Comparison of ENCODE assay signal across 8 mouse cellular contexts in genomic region chr13:93303563-93304250, GRCm38 (mm10). TPM values are rescaled to one million over a fixed set of nuclear protein-coding genes. Genes with fewer than 3 reads are reported as not detected.
DNase-seq lines count a peak whose midpoint lies in the region; ATAC-seq and TF ChIP-seq lines count a peak whose summit lies in the region.

No protein-coding gene starts in this region.

- peak overlapping the region; percentile 96 for H3K27ac ChIP-seq in embryonic facial prominence, embryonic 13.5 days
- H3K27ac ChIP-seq in kidney, adult 2 months (ENCODE audit: insufficient read depth, low read depth, low read length) = peak overlapping the region; percentile 84
- peak overlapping the region; percentile 96 for H3K27ac ChIP-seq in limb, embryonic 12.5 days
- H3K27ac ChIP-seq in midbrain, embryonic 15.5 days = peak overlapping the region; percentile 100
- H3K27ac ChIP-seq in spleen, adult 2 months (ENCODE audit: insufficient read depth, low read length) = peak overlapping the region; percentile 92

- DNase-seq in 3134 (ENCODE audit: extremely low read depth, insufficient read length, low spot score) = peak; percentile 97
- DNase-seq in adrenal gland, postnatal 36 days = peak; percentile 95 to 96
- peak; percentile 97 to 98 for DNase-seq in heart, adult 18-20 months
- DNase-seq in kidney, adult 2 months = peak; percentile 98
- peak; percentile 94 for DNase-seq in spleen, adult 2 months (ENCODE audit: low read depth in 1 of 2, low spot score in 2 of 2)

- under 1% methylated on average over 65 of the region's 90 CpGs for WGBS in embryonic facial prominence, embryonic 13.5 days
- WGBS in kidney, adult 2 months = under 1% methylated on average over 68 of the region's 90 CpGs
- 1% methylated on average over 59 of the region's 90 CpGs for WGBS in limb, embryonic 12.5 days
- under 1% methylated on average over 69 of the region's 90 CpGs for WGBS in midbrain, embryonic 15.5 days
- under 1% methylated on average over 52 of the region's 90 CpGs for WGBS in spleen, adult 2 months

- peak overlapping the region; percentile 71 for H3K4me2 ChIP-seq in embryonic facial prominence, embryonic 13.5 days
- peak overlapping the region; percentile 70 for H3K4me2 ChIP-seq in limb, embryonic 12.5 days
- H3K4me2 ChIP-seq in midbrain, embryonic 15.5 days = peak overlapping the region; percentile 78

- peak; percentile 42 for TF ChIP-seq CTCF in kidney, adult 2 months (conservative IDR thresholded peaks at IDR 0.05; ENCODE audit: insufficient read depth, insufficient read length, low read depth, low read length)
- TF ChIP-seq CTCF in spleen, adult 2 months (IDR thresholded peaks at IDR 0.05; ENCODE audit: extremely low read depth, insufficient read depth, insufficient read length, insufficient replicate concordance) = no peak

- no peaks in the 10 kb centered on the region for H3K36me3 ChIP-seq in embryonic facial prominence, embryonic 13.5 days
- H3K36me3 ChIP-seq in kidney, adult 2 months (ENCODE audit: control insufficient read depth, insufficient read depth, low read length) = no peaks in the 10 kb centered on the region
- H3K36me3 ChIP-seq in limb, embryonic 12.5 days = no peaks in the 10 kb centered on the region
- H3K36me3 ChIP-seq in midbrain, embryonic 15.5 days (replicated peaks) = no peaks in the 10 kb centered on the region
- H3K36me3 ChIP-seq in spleen, adult 2 months (ENCODE audit: control insufficient read depth, insufficient read depth, low read length) = no peaks in the 10 kb centered on the region

- TF ChIP-seq POLR2A in kidney, adult 2 months (IDR thresholded peaks at IDR 0.05; ENCODE audit: low read depth, low read length) = peak; percentile 85
- TF ChIP-seq POLR2A in spleen, adult 2 months (IDR thresholded peaks at IDR 0.05; ENCODE audit: low read depth, low read length) = peak; percentile 91

- H3K9me3 ChIP-seq in embryonic facial prominence, embryonic 13.5 days = no peaks in the 10 kb centered on the region
- H3K9me3 ChIP-seq in limb, embryonic 12.5 days = no peaks in the 10 kb centered on the region
- H3K9me3 ChIP-seq in midbrain, embryonic 15.5 days = no peaks in the 10 kb centered on the region

- ATAC-seq in embryonic facial prominence, embryonic 13.5 days (ENCODE audit: insufficient number of reproducible peaks, insufficient read depth, low FRiP score, low TSS enrichment, low read depth) = peak; percentile 96
- ATAC-seq in limb, embryonic 12.5 days (ENCODE audit: insufficient number of reproducible peaks, insufficient read depth, low FRiP score, low TSS enrichment, low read depth) = peak; percentile 93
- peak; percentile 98 for ATAC-seq in midbrain, embryonic 15.5 days (replicated peaks)

- H3K9ac ChIP-seq in embryonic facial prominence, embryonic 13.5 days = peak overlapping the region; percentile 87
- H3K9ac ChIP-seq in limb, embryonic 12.5 days (replicated peaks) = peak overlapping the region; percentile 86
- peak overlapping the region; percentile 81 for H3K9ac ChIP-seq in midbrain, embryonic 15.5 days

- H3K27me3 ChIP-seq in embryonic facial prominence, embryonic 13.5 days = no peaks in the 10 kb centered on the region
- H3K27me3 ChIP-seq in kidney, adult 2 months (replicated peaks; ENCODE audit: control insufficient read depth, insufficient read depth, low read length) = no peaks in the 10 kb centered on the region
- no peaks in the 10 kb centered on the region for H3K27me3 ChIP-seq in limb, embryonic 12.5 days
- H3K27me3 ChIP-seq in midbrain, embryonic 15.5 days (replicated peaks) = no peaks in the 10 kb centered on the region
- peaks cover 6% of the 10 kb centered on the region for H3K27me3 ChIP-seq in spleen, adult 2 months (ENCODE audit: control insufficient read depth, insufficient read depth, low read length)

- H3K4me3 ChIP-seq in embryonic facial prominence, embryonic 13.5 days = peak overlapping the region; percentile 78
- H3K4me3 ChIP-seq in kidney, adult 2 months (ENCODE audit: insufficient read depth, low read depth, low read length) = peak overlapping the region; percentile 89
- H3K4me3 ChIP-seq in limb, embryonic 12.5 days (replicated peaks) = peak overlapping the region; percentile 88
- H3K4me3 ChIP-seq in midbrain, embryonic 15.5 days = peak overlapping the region; percentile 96
- peak overlapping the region; percentile 95 for H3K4me3 ChIP-seq in spleen, adult 2 months (ENCODE audit: extremely low read depth, insufficient read depth, insufficient read length)

- peaks cover 25% of the 10 kb centered on the region for H3K4me1 ChIP-seq in embryonic facial prominence, embryonic 13.5 days
- no peaks in the 10 kb centered on the region; the same call in 1 of the 2 replicates for H3K4me1 ChIP-seq in kidney, adult 2 months (ENCODE audit: control insufficient read depth, insufficient read depth, low read length)
- H3K4me1 ChIP-seq in limb, embryonic 12.5 days (replicated peaks) = peaks cover 34% of the 10 kb centered on the region
- H3K4me1 ChIP-seq in midbrain, embryonic 15.5 days = peaks cover 35% of the 10 kb centered on the region
- peaks cover 2% of the 10 kb centered on the region; the same call in 1 of the 2 replicates for H3K4me1 ChIP-seq in spleen, adult 2 months (ENCODE audit: control insufficient read depth, insufficient read depth, insufficient read length)

RNA-seq across cellular contexts. Expression of gene Homer1, which starts 4.3 kb away (rescaled TPM):
- total RNA-seq in adrenal gland, postnatal 36 days (2021) = 10 to 100 TPM; 29.8 to 44.8 TPM
- polyA plus RNA-seq in embryonic facial prominence, embryonic 13.5 days (2015; fragmentation: Nextera tagmentation; extraction: Ambion mirVana) = 6.9 and 7.1 TPM in 2 replicates
- 10 to 100 TPM; 58.9 to 60.1 TPM for total RNA-seq in heart, adult 18-20 months (2021)
- 2.5 and 2.7 TPM in 2 replicates for polyA plus RNA-seq in kidney, adult 2 months (2012; rRNA removed)
- polyA plus RNA-seq in limb, embryonic 12.5 days (2016; fragmentation: Nextera tagmentation; extraction: Ambion mirVana) = 11.9 and 13.2 TPM in 2 replicates
- polyA plus RNA-seq in midbrain, embryonic 15.5 days (2015; fragmentation: Nextera tagmentation; extraction: Ambion mirVana) = 11.0 and 11.1 TPM in 2 replicates
- polyA plus RNA-seq in spleen, adult 2 months (2012; rRNA removed) = 0.86 and 2.0 TPM in 2 replicates

Comparison
In these comparisons a context has a peak if more than half of its experiments do, and no peak if none do; other contexts are left out.
1. Peak in every context shown above with its lines: DNase-seq, ATAC-seq, H3K4me3 ChIP-seq and H3K27ac ChIP-seq.